Mouse (Mus musculus): ENCODE measurements around the gene Mcrip2. TPM values are rescaled to one million over a fixed set of nuclear protein-coding genes. Genes with fewer than 3 reads are reported as not detected.

Mcrip2 gene
- polyA plus RNA-seq, 1 experiment from 2014 or later: 127 TPM

- no peak for DNase-seq
- H3K9me3 ChIP-seq (ENCODE audit: low read length): no peaks in the 10 kb centered on the region
- no peak for TF ChIP-seq EP300 (IDR thresholded peaks at IDR 0.05; ENCODE audit: low read depth)
- TF ChIP-seq CTCF (IDR thresholded peaks at IDR 0.05; ENCODE audit: low read depth): no peak
- H3K4me1 ChIP-seq (ENCODE audit: insufficient read depth): peaks cover 36% of the 10 kb centered on the region
- no peak overlapping the region for H3K4me3 ChIP-seq (ENCODE audit: low read depth, low read length)
- H3K4me2 ChIP-seq (ENCODE audit: low read depth, low read length): no peak overlapping the region
- no peak for ATAC-seq
- WGBS (ENCODE audit: insufficient replicate concordance): 84% methylated on average over 14 of the region's 14 CpGs
- no peaks in the 10 kb centered on the region for H3K27me3 ChIP-seq (ENCODE audit: insufficient read depth, low read length)
- no peak overlapping the region for H3K9ac ChIP-seq (replicated peaks)
- no peak overlapping the region for H3K27ac ChIP-seq (ENCODE audit: low read depth)
- peaks cover 4% of the 10 kb centered on the region; the same call in 1 of the 2 replicates for H3K36me3 ChIP-seq (replicated peaks; ENCODE audit: insufficient read depth, low read length)
Measured at GRCm38 (mm10) chr17:25864311-25864710, 4.3 kb downstream of the Mcrip2 start.

- no peak overlapping the region for H3K27ac ChIP-seq (ENCODE audit: low read depth)
- H3K4me2 ChIP-seq (ENCODE audit: low read depth, low read length): no peak overlapping the region
- DNase-seq: no peak
- peak; percentile 22 for TF ChIP-seq CTCF (IDR thresholded peaks at IDR 0.05; ENCODE audit: low read depth)
- no peak for TF ChIP-seq EP300 (IDR thresholded peaks at IDR 0.05; ENCODE audit: low read depth)
- H3K4me3 ChIP-seq (ENCODE audit: low read depth, low read length): no peak overlapping the region
- 87% methylated on average over 6 of the region's 6 CpGs for WGBS (ENCODE audit: insufficient replicate concordance)
- H3K9me3 ChIP-seq (ENCODE audit: low read length): no peaks in the 10 kb centered on the region
- H3K9ac ChIP-seq (replicated peaks): no peak overlapping the region
- peaks cover 32% of the 10 kb centered on the region for H3K4me1 ChIP-seq (ENCODE audit: insufficient read depth)
- H3K27me3 ChIP-seq (ENCODE audit: insufficient read depth, low read length): no peaks in the 10 kb centered on the region
- ATAC-seq: no peak
- H3K36me3 ChIP-seq (replicated peaks; ENCODE audit: insufficient read depth, low read length): peaks cover 4% of the 10 kb centered on the region; the same call in 1 of the 2 replicates
Measured at GRCm38 (mm10) chr17:25863681-25864080, 4.9 kb downstream of the Mcrip2 start.

GRCm38 (mm10) chr17:25861704-25862612 is 6.6 kb downstream of the Mcrip2 start:
- peak overlapping the region; percentile 60 for H3K9ac ChIP-seq (replicated peaks)
- no peak for DNase-seq
- peak overlapping the region; percentile 57 for H3K4me3 ChIP-seq (ENCODE audit: low read depth, low read length)
- no peaks in the 10 kb centered on the region for H3K9me3 ChIP-seq (ENCODE audit: low read length)
- WGBS (ENCODE audit: insufficient replicate concordance): 10% methylated on average over 6 of the region's 6 CpGs
- peaks cover 20% of the 10 kb centered on the region for H3K4me1 ChIP-seq (ENCODE audit: insufficient read depth)
- H3K4me2 ChIP-seq (ENCODE audit: low read depth, low read length): peak overlapping the region; percentile 83
- no peak; the same call in 1 of the 2 replicates for ATAC-seq
- peak overlapping the region; percentile 73 for H3K27ac ChIP-seq (ENCODE audit: low read depth)
- H3K36me3 ChIP-seq (replicated peaks; ENCODE audit: insufficient read depth, low read length): peaks cover 4% of the 10 kb centered on the region; the same call in 1 of the 2 replicates
- no peaks in the 10 kb centered on the region for H3K27me3 ChIP-seq (ENCODE audit: insufficient read depth, low read length)
- 0 out of 2 replicates have a peak, but pooled peaks have one; percentile 1 for TF ChIP-seq EP300 (IDR thresholded peaks at IDR 0.05; ENCODE audit: low read depth)
- no peak for TF ChIP-seq CTCF (IDR thresholded peaks at IDR 0.05; ENCODE audit: low read depth)

GRCm38 (mm10) chr17:25860832-25861703 is 7.5 kb downstream of the Mcrip2 start, which contains the start of gene Wdr90:
TSS of gene Wdr90 (minus strand) at chr17:25861501.
- Histone ChIP-seq H3K27me3 (ENCODE audit: insufficient read depth, low read length) (no peaks in the 10 kb centered on the region), H3K27ac (ENCODE audit: low read depth) (peak within 1 kb of the TSS; percentile 73), H3K4me2 (ENCODE audit: low read depth, low read length) (peak within 1 kb of the TSS; percentile 83), H3K9me3 (ENCODE audit: low read length) (no peaks in the 10 kb centered on the region), H3K9ac (replicated peaks) (peak within 1 kb of the TSS; percentile 60), H3K4me3 (ENCODE audit: low read depth, low read length) (peak within 1 kb of the TSS; percentile 57), H3K36me3 (replicated peaks; ENCODE audit: insufficient read depth, low read length) (peaks cover 4% of the 10 kb centered on the region; the same call in 1 of the 2 replicates), H3K4me1 (ENCODE audit: insufficient read depth) (peaks cover 15% of the 10 kb centered on the region)
- WGBS (ENCODE audit: insufficient replicate concordance): 4% methylated on average over 59 of the region's 65 CpGs
- TF ChIP-seq EP300 (IDR thresholded peaks at IDR 0.05; ENCODE audit: low read depth) (no peak), CTCF (IDR thresholded peaks at IDR 0.05; ENCODE audit: low read depth) (peak; percentile 49)
- peak; percentile 88 for ATAC-seq
- peak; percentile 90 for DNase-seq

DNA sequence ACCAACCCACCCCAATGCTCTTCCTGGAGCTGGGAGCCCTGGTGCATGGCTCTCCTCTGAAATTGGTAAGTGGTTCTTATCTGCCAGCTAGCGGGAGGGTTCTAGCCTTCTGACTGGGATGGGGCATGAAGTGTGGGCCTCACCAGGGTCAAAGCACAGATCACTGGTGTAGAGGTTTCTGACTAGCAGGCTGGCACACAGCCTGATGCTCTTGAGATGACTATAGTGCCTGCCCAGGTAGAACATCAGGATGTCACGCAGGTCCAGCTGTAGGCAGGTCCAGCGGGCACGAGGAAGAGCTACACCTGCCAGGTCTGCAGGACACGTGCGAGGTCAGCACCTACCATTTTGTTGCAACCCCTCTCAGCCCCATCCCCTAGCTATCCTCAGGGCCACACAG is 8.3 kb downstream of the Mcrip2 start:
- H3K4me2 ChIP-seq (ENCODE audit: low read depth, low read length): peak overlapping the region; percentile 83
- peaks cover 15% of the 10 kb centered on the region for H3K4me1 ChIP-seq (ENCODE audit: insufficient read depth)
- H3K9me3 ChIP-seq (ENCODE audit: low read length): no peaks in the 10 kb centered on the region
- H3K36me3 ChIP-seq (replicated peaks; ENCODE audit: insufficient read depth, low read length): peaks cover 4% of the 10 kb centered on the region; the same call in 1 of the 2 replicates
- no peaks in the 10 kb centered on the region for H3K27me3 ChIP-seq (ENCODE audit: insufficient read depth, low read length)
- no peak overlapping the region for H3K27ac ChIP-seq (ENCODE audit: low read depth)
- WGBS (ENCODE audit: insufficient replicate concordance): 82% methylated on average over 6 of the region's 6 CpGs
- H3K9ac ChIP-seq (replicated peaks): no peak overlapping the region
- DNase-seq: no peak
- no peak for ATAC-seq
- no peak overlapping the region for H3K4me3 ChIP-seq (ENCODE audit: low read depth, low read length)
- no peak for TF ChIP-seq EP300 (IDR thresholded peaks at IDR 0.05; ENCODE audit: low read depth)
- no peak for TF ChIP-seq CTCF (IDR thresholded peaks at IDR 0.05; ENCODE audit: low read depth)
